Comparison of ENCODE assay signal across 1 mouse cellular context in the genomic region with DNA sequence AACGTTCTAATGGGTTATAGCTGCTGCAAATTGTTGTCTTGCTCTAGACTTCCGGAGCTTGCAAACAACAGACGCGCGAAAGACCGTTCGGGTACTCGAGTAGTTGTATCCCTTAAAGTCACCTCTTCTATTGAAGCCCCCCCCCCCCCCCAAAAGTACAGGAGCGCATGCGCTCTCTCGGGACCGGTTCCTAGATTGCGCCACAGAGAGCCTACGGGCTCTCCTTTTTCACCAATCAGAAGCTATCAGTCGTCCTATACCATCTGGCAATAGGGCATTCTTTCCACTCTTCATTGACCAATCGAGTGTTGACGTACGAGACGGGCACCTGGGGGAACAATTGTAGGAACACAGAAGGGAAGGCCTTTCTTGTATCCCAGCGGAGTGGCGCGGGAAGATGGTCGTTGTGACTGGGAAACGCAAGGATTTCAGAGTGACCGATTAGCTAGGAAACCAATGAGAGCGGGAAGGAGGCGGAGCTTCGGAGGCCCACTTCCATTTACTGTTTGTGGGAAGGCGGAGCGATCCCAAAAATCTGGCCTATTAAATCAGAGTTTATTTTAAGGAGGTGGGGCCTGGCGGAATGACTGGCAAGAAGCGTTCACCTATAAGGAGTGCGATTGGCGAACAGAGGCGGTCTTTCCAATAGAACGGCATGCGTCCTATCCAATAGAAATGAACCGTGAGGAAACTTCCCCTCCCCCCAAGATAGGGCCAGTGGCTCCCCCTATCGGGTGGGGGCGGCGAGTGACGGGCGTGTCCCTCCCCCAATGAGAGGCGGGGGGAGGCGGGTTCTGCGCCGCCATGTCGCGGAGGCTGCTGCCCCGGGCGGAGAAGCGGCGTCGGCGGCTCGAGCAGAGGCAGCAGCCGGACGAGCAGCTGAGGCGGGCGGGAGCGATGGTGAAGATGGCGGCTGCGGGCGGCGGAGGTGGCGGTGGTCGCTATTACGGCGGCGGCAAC.
TF ChIP-seq lines count a peak whose summit lies in the region.

No protein-coding gene starts in this region.

TF ChIP-seq in CH12.LX, 34 proteins besides CTCF, POLR2A, EP300 and RAD21:
- TF ChIP-seq MEF2A (IDR thresholded peaks at IDR 0.05; ENCODE audit: borderline replicate concordance, low read depth, low read length) (peak; percentile 45; the same call in 1 of the 2 replicates), BHLHE40 (IDR thresholded peaks at IDR 0.05; ENCODE audit: low read depth, low read length) (no peak), TCF12 (IDR thresholded peaks at IDR 0.05; ENCODE audit: low read depth, low read length) (peak; percentile 83), SIN3A (IDR thresholded peaks at IDR 0.05; ENCODE audit: low read length) (peak; percentile 62; the same call in 1 of the 2 replicates), NELFE (IDR thresholded peaks at IDR 0.05; ENCODE audit: low read depth, low read length) (peak; percentile 77), ZMIZ1 (IDR thresholded peaks at IDR 0.05; ENCODE audit: low read depth, low read length) (peak; percentile 84), ETS1 (conservative IDR thresholded peaks at IDR 0.05; ENCODE audit: low read depth, low read length) (peak; percentile 28), RCOR1 (conservative IDR thresholded peaks at IDR 0.05; ENCODE audit: low read depth, low read length) (0 out of 2 replicates have a peak, but pooled peaks have one; percentile 48), HCFC1 (IDR thresholded peaks at IDR 0.05; ENCODE audit: low read depth, low read length) (peak; percentile 63), MAFK (IDR thresholded peaks at IDR 0.05; ENCODE audit: insufficient replicate concordance, low read length) (no peak), KAT2A (IDR thresholded peaks at IDR 0.05; ENCODE audit: insufficient replicate concordance, low read length) (peak; percentile 73; the same call in 1 of the 2 replicates), TBP (conservative IDR thresholded peaks at IDR 0.05; ENCODE audit: low read depth, low read length) (peak; percentile 72; the same call in 1 of the 2 replicates), MAX (IDR thresholded peaks at IDR 0.05; ENCODE audit: low read length) (0 out of 2 replicates have a peak, but pooled peaks have one; percentile 58), NRF1 (IDR thresholded peaks at IDR 0.05; ENCODE audit: low read depth, low read length) (peak; percentile 83), MAZ (IDR thresholded peaks at IDR 0.05; ENCODE audit: low read depth, low read length) (peak; percentile 47; the same call in 1 of the 2 replicates), UBTF (IDR thresholded peaks at IDR 0.05; ENCODE audit: low read depth, low read length) (no peak; the same call in 1 of the 2 replicates), IRF4 (IDR thresholded peaks at IDR 0.05; ENCODE audit: low read depth, low read length) (peak; percentile 6; the same call in 1 of the 2 replicates), MXI1 (IDR thresholded peaks at IDR 0.05; ENCODE audit: low read depth, low read length) (peak; percentile 10; the same call in 1 of the 2 replicates), GABPA (IDR thresholded peaks at IDR 0.05; ENCODE audit: insufficient replicate concordance, low read depth, low read length) (no peak), USF1 (IDR thresholded peaks at IDR 0.05; ENCODE audit: low read depth, low read length) (no peak), CHD2 (IDR thresholded peaks at IDR 0.05; ENCODE audit: low read length) (peak; percentile 99), ELF1 (IDR thresholded peaks at IDR 0.05; ENCODE audit: low read depth, low read length) (peak; percentile 46; the same call in 1 of the 2 replicates)
